Mouse (Mus musculus): Measurements from ENCODE around the gene Top3b. TPM values are rescaled to one million over a fixed set of nuclear protein-coding genes. Genes with fewer than 3 reads are reported as not detected.

Gene Top3b
- total RNA-seq, 1 experiment from 2014 or later = 56.2 TPM

Other genes with a start within 250 kb of the Top3b start
- gene Olfr19, start 194.3 kb upstream of the Top3b start, total RNA-seq (2017) = not detected in 3 replicates
- gene Spag6l, start 41.3 kb upstream of the Top3b start, total RNA-seq (2017) = 1.7 TPM in 1 of 3 replicates, not detected in the others
- not detected in 3 replicates for gene Igll1, start 6.8 kb upstream of the Top3b start, total RNA-seq (2017)
- gene Vpreb1, start 107 bp downstream of the Top3b start, total RNA-seq (2017) = 0.68 TPM in 1 of 3 replicates, not detected in the others
- gene Ppm1f, start 25.7 kb downstream of the Top3b start, total RNA-seq (2017) = 4.3 to 10.6 TPM (median 6.3 TPM) in 3 replicates
- 110 to 148 TPM (median 121 TPM) in 3 replicates for gene Mapk1, start 112.6 kb downstream of the Top3b start, total RNA-seq (2017)
- 1.1 to 10.3 TPM (median 3.9 TPM) in 3 replicates for gene Ypel1, start 199.0 kb downstream of the Top3b start, total RNA-seq (2017)
- 116 to 187 TPM (median 132 TPM) in 3 replicates for gene Ppil2, start 240.5 kb downstream of the Top3b start, total RNA-seq (2017)

Measured in monocyte, adult 5-6 weeks (primary cell).